Comparison of ENCODE assay signal across 12 mouse cellular contexts in the genomic region with DNA sequence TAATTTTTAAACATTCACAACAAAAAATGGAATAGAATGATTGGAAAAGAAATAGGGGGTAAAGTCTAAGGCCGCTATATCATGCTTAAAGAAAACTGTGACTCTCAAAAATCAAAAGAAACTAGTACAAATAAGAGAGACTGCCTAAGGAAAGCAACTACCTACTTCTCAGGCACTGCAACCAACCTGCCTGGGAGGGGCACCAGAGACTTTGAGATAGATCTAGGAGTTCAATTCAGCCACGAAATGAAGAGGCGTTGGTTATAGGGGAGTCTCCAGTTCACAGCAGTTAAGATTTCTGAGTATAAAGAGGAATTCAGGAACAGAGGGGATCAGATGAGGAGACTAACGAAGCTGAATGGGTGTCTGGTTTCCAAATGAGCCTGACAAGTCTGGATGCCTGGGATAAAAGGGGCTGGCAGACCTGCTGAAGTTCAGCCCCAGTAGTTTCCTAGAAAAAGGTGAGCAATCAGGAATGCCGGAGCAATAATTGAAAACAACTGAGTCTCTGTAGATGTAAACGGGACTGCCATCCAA. TPM values are rescaled to one million over a fixed set of nuclear protein-coding genes. Genes with fewer than 3 reads are reported as not detected.
A peak's percentile ranks its signal among the peaks of the same experiment; 100 is the strongest.
DNase-seq lines count a peak whose midpoint lies in the region; ATAC-seq and TF ChIP-seq lines count a peak whose summit lies in the region.
"Had no signal": no experiment of that assay in that cellular context is flagged by ENCODE, and none has a peak within 500 bp of the region (broad histone marks: within the 10 kb centered on the region; RNA-seq: fewer than 3 reads in every experiment).

No protein-coding gene starts in this region.

- no peaks in the 10 kb centered on the region for H3K36me3 ChIP-seq in heart, embryonic 11.5 days (ENCODE audit: control insufficient read depth, insufficient read depth, low read length)
- H3K36me3 ChIP-seq in CH12.LX (replicated peaks in 1 of 2; ENCODE audit: control insufficient read depth in 1 of 2, insufficient read depth in 1 of 2, low read length in 1 of 2) = no peaks in the 10 kb centered on the region
- no peaks in the 10 kb centered on the region for H3K36me3 ChIP-seq in hindbrain, embryonic 13.5 days
- H3K36me3 ChIP-seq: hindbrain, embryonic 15.5 days; limb, embryonic 12.5 days; midbrain, embryonic 15.5 days had no signal

- H3K79me2 ChIP-seq in CH12.LX (replicated peaks; ENCODE audit: control insufficient read depth, extremely low read depth, insufficient read depth, poor library complexity, severe bottlenecking) = no peaks in the 10 kb centered on the region

- no peak overlapping the region for H3K4me2 ChIP-seq in heart, embryonic 11.5 days
- H3K4me2 ChIP-seq in CH12.LX (ENCODE audit: insufficient read depth, low read depth, poor library complexity, severe bottlenecking) = no peak overlapping the region
- no peak overlapping the region for H3K4me2 ChIP-seq in hindbrain, embryonic 13.5 days
- H3K4me2 ChIP-seq: hindbrain, embryonic 15.5 days; limb, embryonic 12.5 days; midbrain, embryonic 15.5 days had no signal

- no peaks in the 10 kb centered on the region for H3K27me3 ChIP-seq in heart, embryonic 11.5 days (ENCODE audit: control insufficient read depth, insufficient read depth, low read length)
- H3K27me3 ChIP-seq in CH12.LX (replicated peaks) = no peaks in the 10 kb centered on the region
- no peaks in the 10 kb centered on the region for H3K27me3 ChIP-seq in hindbrain, embryonic 13.5 days
- H3K27me3 ChIP-seq: hindbrain, embryonic 15.5 days; limb, embryonic 12.5 days; midbrain, embryonic 15.5 days had no signal

- peak; percentile 52 to 53 for DNase-seq in heart, adult 18-20 months
- no peak for DNase-seq in CH12.LX (ENCODE audit: extremely low read depth)
- DNase-seq in embryo, embryonic 10.5 days (ENCODE audit: low spot score) = peak; percentile 23
- DNase-seq in kidney, postnatal 36 days = peak; percentile 37 to 67
- DNase-seq in cerebellum, adult 8-10 months = no peak
- DNase-seq in right cerebral cortex, postnatal 14 days = no peak

- no peak for TF ChIP-seq EP300 in CH12.LX (IDR thresholded peaks at IDR 0.05; ENCODE audit: low read length)

- peak; percentile 50 for TF ChIP-seq RAD21 in CH12.LX (IDR thresholded peaks at IDR 0.05; ENCODE audit: low read depth, low read length)

- no peak for ATAC-seq in heart, embryonic 11.5 days (replicated peaks; ENCODE audit: insufficient number of reproducible peaks, low FRiP score, low TSS enrichment)
- ATAC-seq in hindbrain, embryonic 13.5 days (ENCODE audit: low FRiP score) = no peak
- ATAC-seq: midbrain, embryonic 15.5 days had no signal

- no peak for TF ChIP-seq POLR2A in CH12.LX (IDR thresholded peaks at IDR 0.05; ENCODE audit: low read depth, low read length)

- WGBS in heart, embryonic 11.5 days (ENCODE audit: insufficient replicate concordance) = 69% methylated on average over 6 of the region's 6 CpGs
- 75% methylated on average over 6 of the region's 6 CpGs for WGBS in hindbrain, embryonic 13.5 days

- no peaks in the 10 kb centered on the region for H3K9me3 ChIP-seq in heart, embryonic 11.5 days (replicated peaks; ENCODE audit: control insufficient read depth, low read length)
- H3K9me3 ChIP-seq in CH12.LX (replicated peaks; ENCODE audit: low read length) = no peaks in the 10 kb centered on the region
- H3K9me3 ChIP-seq in hindbrain, embryonic 13.5 days = no peaks in the 10 kb centered on the region
- H3K9me3 ChIP-seq: hindbrain, embryonic 15.5 days; limb, embryonic 12.5 days; midbrain, embryonic 15.5 days had no signal

- no peak overlapping the region for H3K27ac ChIP-seq in heart, embryonic 11.5 days (ENCODE audit: low read depth, low read length)
- H3K27ac ChIP-seq in CH12.LX (ENCODE audit: insufficient read depth, low read depth) = no peak overlapping the region
- H3K27ac ChIP-seq in hindbrain, embryonic 13.5 days = no peak overlapping the region
- H3K27ac ChIP-seq: hindbrain, embryonic 15.5 days; limb, embryonic 12.5 days; midbrain, embryonic 15.5 days had no signal

- no peak overlapping the region for H3K4me3 ChIP-seq in heart, embryonic 11.5 days (ENCODE audit: low read depth, low read length)
- H3K4me3 ChIP-seq in CH12.LX (replicated peaks in 1 of 3; ENCODE audit: low read depth in 2 of 3, low read length in 2 of 3, poor library complexity in 1 of 3) = no peak overlapping the region
- no peak overlapping the region for H3K4me3 ChIP-seq in hindbrain, embryonic 13.5 days
- H3K4me3 ChIP-seq: erythroblast, embryonic 14.5 days; hindbrain, embryonic 15.5 days; limb, embryonic 12.5 days; midbrain, embryonic 15.5 days had no signal

- H3K4me1 ChIP-seq in heart, embryonic 11.5 days (ENCODE audit: control insufficient read depth, insufficient read depth, low read length) = peaks cover 2% of the 10 kb centered on the region; the same call in 1 of the 2 replicates
- peaks cover 0 to 5% of the 10 kb centered on the region in 2 experiments; a peak in 1 of 4 replicates for H3K4me1 ChIP-seq in CH12.LX (ENCODE audit: control insufficient read depth in 1 of 2, insufficient read depth in 2 of 2)
- no peaks in the 10 kb centered on the region for H3K4me1 ChIP-seq in hindbrain, embryonic 13.5 days (replicated peaks)
- H3K4me1 ChIP-seq: hindbrain, embryonic 15.5 days; limb, embryonic 12.5 days; midbrain, embryonic 15.5 days had no signal

- in situ Hi-C loops in CH12.LX (cut with MboI; ENCODE audit: low pct_ligation_motif_present, low pct_unique_long_range_greater_than_20kb, low sequenced_read_pairs) = loop anchor here (25.0 kb wide), 1 partner anchor 727 kb away; no protein-coding TSS in a partner anchor

- peak in 1 of 2 experiments; percentile 46; a peak in 2 of 4 replicates for TF ChIP-seq CTCF in CH12.LX (conservative IDR thresholded peaks at IDR 0.05 in 1 of 2, IDR thresholded peaks at IDR 0.05 in 1 of 2; ENCODE audit: low read depth in 2 of 2, low read length in 2 of 2)

- dilution Hi-C loops in CH12.LX (cut with MboI; ENCODE audit: extremely low pct_ligation_motif_present, extremely low pct_unique_long_range_greater_than_20kb, low sequenced_read_pairs) = no loop called here

- no peak overlapping the region for H3K9ac ChIP-seq in heart, embryonic 11.5 days (ENCODE audit: low read depth, low read length)
- no peak overlapping the region for H3K9ac ChIP-seq in CH12.LX (ENCODE audit: insufficient read depth, low read depth)
- no peak overlapping the region for H3K9ac ChIP-seq in hindbrain, embryonic 13.5 days
- H3K9ac ChIP-seq: hindbrain, embryonic 15.5 days; limb, embryonic 12.5 days; midbrain, embryonic 15.5 days had no signal

TF ChIP-seq in CH12.LX, 34 proteins besides CTCF, POLR2A, EP300 and RAD21:
- TF ChIP-seq JUN (IDR thresholded peaks at IDR 0.05; ENCODE audit: insufficient read depth, low read depth, low read length) (no peak), ZC3H11A (IDR thresholded peaks at IDR 0.05; ENCODE audit: low read depth, low read length) (no peak), ZNF384 (IDR thresholded peaks at IDR 0.05; ENCODE audit: low read depth, low read length) (no peak), CHD1 (IDR thresholded peaks at IDR 0.05; ENCODE audit: low read depth, low read length) (no peak), SMC3 (IDR thresholded peaks at IDR 0.05; ENCODE audit: low read depth, low read length) (peak; percentile 35), NRF1 (IDR thresholded peaks at IDR 0.05; ENCODE audit: low read depth, low read length) (no peak), IRF4 (IDR thresholded peaks at IDR 0.05; ENCODE audit: low read depth, low read length) (no peak)

RNA-seq across cellular contexts. Expression of gene Tes, which starts 45.7 kb away (rescaled TPM):
- total RNA-seq in heart, adult 18-20 months (2021) = 1 to 10 TPM; 3.6 to 6.4 TPM
- 18.9 and 21.7 TPM in 2 replicates for polyA plus RNA-seq in heart, embryonic 11.5 days (2014; fragmentation: Nextera tagmentation; extraction: Ambion mirVana)
- total RNA-seq in CH12.LX (2012; rRNA removed) (not detected in 2 replicates), CH12.LX (2014; rRNA removed) (not detected in 2 replicates)
- not detected in 2 replicates for polyA plus RNA-seq in CH12.LX (2012; ENCODE audit: insufficient read length, low read depth)
- polyA plus RNA-seq in hindbrain, embryonic 13.5 days (2015; fragmentation: Nextera tagmentation; extraction: Ambion mirVana) = 55.7 and 56.8 TPM in 2 replicates

Comparison
In these comparisons a context has a peak if more than half of its experiments do, and no peak if none do; other contexts are left out.
1. DNase-seq: peak in heart, adult 18-20 months (2 of 2), embryo, embryonic 10.5 days (single experiment) and kidney, postnatal 36 days (2 of 2); none in CH12.LX (single experiment), cerebellum, adult 8-10 months (single experiment) and right cerebral cortex, postnatal 14 days (single experiment).
2. RNA of gene Tes, which starts 45.7 kb away (polyA plus RNA-seq): 55.7 to 56.8 TPM in hindbrain, embryonic 13.5 days and 18.9 to 21.7 TPM in heart, embryonic 11.5 days; not detected in CH12.LX; every median in the first group is over 10 times any median in the second.